Mouse (Mus musculus): ENCODE data around the gene Uhrf1.
A peak's percentile ranks its signal among the peaks of the same experiment; 100 is the strongest.

Uhrf1 gene

DNA sequence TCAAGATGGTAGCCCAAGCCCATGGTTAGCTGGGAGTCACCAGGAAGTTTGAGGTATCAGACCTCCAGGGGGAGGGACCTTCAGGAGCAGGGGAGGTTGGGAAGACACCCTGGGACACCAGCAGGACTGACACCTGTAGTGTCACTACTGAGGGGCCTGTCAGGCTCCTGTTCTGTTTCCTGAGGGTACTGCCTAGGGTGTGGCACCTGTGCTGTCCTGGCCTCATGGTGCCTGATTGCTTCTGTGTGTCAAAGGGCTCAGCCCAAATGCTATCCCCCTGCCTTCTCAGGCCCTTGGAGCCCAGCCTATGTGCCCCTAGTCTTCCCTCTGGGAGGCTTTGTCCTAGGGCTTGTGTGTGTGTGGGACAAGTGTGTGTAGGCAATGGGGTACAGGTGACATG lies 45.5 kb downstream of the Uhrf1 start:
- Histone ChIP-seq H3K9me3 (ENCODE audit: low read length) (no peaks in the 10 kb centered on the region), H3K27me3 (ENCODE audit: insufficient read depth, low read length) (no peaks in the 10 kb centered on the region), H3K4me3 (replicated peaks; ENCODE audit: low read length) (no peak overlapping the region; the same call in 1 of the 2 replicates), H3K4me1 (replicated peaks; ENCODE audit: low read depth, low read length) (peaks cover 69% of the 10 kb centered on the region), H3K36me3 (ENCODE audit: insufficient read depth, low read length) (peaks cover 92% of the 10 kb centered on the region)
- TF ChIP-seq NANOG (IDR thresholded peaks at IDR 0.05; ENCODE audit: borderline replicate concordance, low read length) (no peak), POU5F1 (IDR thresholded peaks at IDR 0.05; ENCODE audit: borderline replicate concordance, low read length) (no peak), CTCF (conservative IDR thresholded peaks at IDR 0.05; ENCODE audit: low read length) (no peak)

DNA sequence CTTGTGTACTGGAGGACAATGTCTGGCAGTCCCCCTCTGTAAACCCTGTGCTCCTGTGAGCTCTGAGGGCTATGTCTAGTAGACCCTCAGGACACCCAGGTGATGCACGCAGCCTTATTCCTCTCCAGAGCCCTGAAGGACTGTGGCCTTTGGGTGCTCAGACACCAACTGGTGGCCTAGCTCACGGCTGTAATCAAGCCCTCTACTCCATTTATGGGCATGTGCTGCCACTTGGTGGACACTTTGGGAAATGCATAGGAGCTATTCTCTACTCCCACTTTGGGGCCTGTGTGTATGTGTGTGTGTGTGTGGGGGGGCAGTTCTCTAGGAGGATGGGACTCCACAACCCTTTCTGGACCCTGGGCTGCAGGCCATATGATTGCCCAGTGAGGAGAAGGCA lies 47.6 kb downstream of the Uhrf1 start:
- no peaks in the 10 kb centered on the region for H3K9me3 ChIP-seq (ENCODE audit: low read length)

DNA sequence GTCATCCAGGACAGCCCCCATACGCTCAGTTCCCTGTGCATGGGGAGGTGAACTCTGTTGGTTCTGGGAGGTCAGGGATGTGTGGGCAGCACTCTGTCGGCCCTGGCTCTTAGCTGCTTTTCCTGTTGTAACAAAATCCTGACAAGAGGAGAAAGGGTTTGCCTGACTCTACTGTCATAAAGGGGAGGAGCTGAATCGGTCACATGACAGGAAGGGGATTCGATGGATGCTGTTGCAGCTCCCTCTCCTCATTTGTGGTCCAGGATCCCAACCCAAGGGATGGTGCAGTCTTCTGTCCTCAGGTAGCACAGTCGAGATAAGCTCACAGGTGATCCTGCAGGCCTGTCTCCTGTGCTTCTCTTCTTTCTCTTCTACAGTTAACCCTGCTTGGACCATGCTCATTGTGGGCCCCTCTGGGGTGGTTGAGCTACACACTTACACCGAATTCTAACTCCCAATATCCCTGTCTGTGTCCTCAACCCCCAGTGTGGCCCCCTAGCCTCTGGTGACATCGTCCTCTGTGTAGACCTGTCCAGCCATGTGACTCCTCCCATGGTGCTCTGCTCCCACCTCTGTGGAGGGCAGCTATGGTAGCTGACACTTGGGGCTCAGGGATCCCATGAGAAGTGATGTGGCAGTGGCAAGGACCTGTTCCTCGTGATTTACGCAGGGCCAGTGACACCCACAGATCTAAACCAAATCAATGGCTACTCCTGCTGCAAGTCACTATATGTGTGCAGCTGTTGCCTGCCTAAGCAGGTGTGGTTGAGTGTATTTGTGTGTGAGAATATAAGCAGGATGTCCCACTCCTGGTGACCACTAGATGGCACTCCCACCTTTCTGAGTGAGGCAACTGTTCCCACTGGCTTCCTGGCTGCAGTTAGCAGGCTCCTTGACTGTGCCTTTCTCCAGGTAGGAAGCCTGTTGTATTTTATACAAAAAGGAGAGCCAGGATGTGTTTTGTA lies 54.1 kb downstream of the Uhrf1 start:
- H3K4me3 ChIP-seq (replicated peaks; ENCODE audit: low read length) = no peak overlapping the region
- H3K4me1 ChIP-seq (replicated peaks; ENCODE audit: low read depth, low read length) = peaks cover 36% of the 10 kb centered on the region

More for the DNA sequence above, 47.6 kb downstream of the Uhrf1 start:
- H3K4me1 ChIP-seq (replicated peaks; ENCODE audit: low read depth, low read length) = peaks cover 48% of the 10 kb centered on the region
- no peaks in the 10 kb centered on the region for H3K27me3 ChIP-seq (ENCODE audit: insufficient read depth, low read length)
- TF ChIP-seq CTCF (conservative IDR thresholded peaks at IDR 0.05; ENCODE audit: low read length) (peak; percentile 91), POU5F1 (IDR thresholded peaks at IDR 0.05; ENCODE audit: borderline replicate concordance, low read length) (no peak)
- no peak overlapping the region for H3K4me3 ChIP-seq (replicated peaks; ENCODE audit: low read length)
- peaks cover 94% of the 10 kb centered on the region for H3K36me3 ChIP-seq (ENCODE audit: insufficient read depth, low read length)

DNA sequence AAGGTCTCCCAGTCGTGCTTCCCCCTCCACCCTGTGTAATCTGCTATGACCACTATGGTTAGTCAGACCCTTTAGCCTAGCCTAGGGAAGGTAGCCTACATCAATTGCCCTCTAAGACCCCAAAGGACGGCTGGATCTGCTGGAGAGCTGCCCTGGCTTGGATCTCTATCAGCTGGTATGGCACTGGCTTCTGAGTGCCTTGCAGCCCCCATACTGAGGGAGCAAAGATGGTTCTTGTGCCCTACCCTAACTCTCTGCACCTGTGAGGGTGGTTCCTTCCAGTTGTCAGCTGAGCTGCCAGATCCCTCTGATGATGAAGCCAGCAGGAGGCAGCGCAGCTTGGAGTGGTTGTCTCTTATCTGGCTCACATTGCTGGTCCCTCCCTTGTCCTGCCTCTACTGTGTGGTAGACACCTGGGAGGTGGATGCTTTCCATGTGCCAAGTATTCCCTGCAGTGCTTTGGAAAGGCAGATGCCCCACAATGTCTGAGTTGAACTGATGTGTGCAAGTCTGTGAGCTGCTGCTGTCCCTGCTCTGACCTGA lies 56.1 kb downstream of the Uhrf1 start:
- peaks cover 98% of the 10 kb centered on the region for H3K36me3 ChIP-seq (ENCODE audit: insufficient read depth, low read length)
- no peaks in the 10 kb centered on the region for H3K9me3 ChIP-seq (ENCODE audit: low read length)
- no peaks in the 10 kb centered on the region for H3K27me3 ChIP-seq (ENCODE audit: insufficient read depth, low read length)
- peaks cover 49% of the 10 kb centered on the region for H3K4me1 ChIP-seq (replicated peaks; ENCODE audit: low read depth, low read length)
- no peak overlapping the region for H3K4me3 ChIP-seq (replicated peaks; ENCODE audit: low read length)
- TF ChIP-seq NANOG (IDR thresholded peaks at IDR 0.05; ENCODE audit: borderline replicate concordance, low read length) (no peak), CTCF (conservative IDR thresholded peaks at IDR 0.05; ENCODE audit: low read length) (no peak), POU5F1 (IDR thresholded peaks at IDR 0.05; ENCODE audit: borderline replicate concordance, low read length) (no peak)

More for the DNA sequence above, 54.1 kb downstream of the Uhrf1 start:
- Histone ChIP-seq H3K36me3 (ENCODE audit: insufficient read depth, low read length) (peaks cover 99% of the 10 kb centered on the region), H3K9me3 (ENCODE audit: low read length) (no peaks in the 10 kb centered on the region), H3K27me3 (ENCODE audit: insufficient read depth, low read length) (no peaks in the 10 kb centered on the region)
- no peak for TF ChIP-seq NANOG (IDR thresholded peaks at IDR 0.05; ENCODE audit: borderline replicate concordance, low read length)
- TF ChIP-seq CTCF (conservative IDR thresholded peaks at IDR 0.05; ENCODE audit: low read length) = peak; percentile 87

DNA sequence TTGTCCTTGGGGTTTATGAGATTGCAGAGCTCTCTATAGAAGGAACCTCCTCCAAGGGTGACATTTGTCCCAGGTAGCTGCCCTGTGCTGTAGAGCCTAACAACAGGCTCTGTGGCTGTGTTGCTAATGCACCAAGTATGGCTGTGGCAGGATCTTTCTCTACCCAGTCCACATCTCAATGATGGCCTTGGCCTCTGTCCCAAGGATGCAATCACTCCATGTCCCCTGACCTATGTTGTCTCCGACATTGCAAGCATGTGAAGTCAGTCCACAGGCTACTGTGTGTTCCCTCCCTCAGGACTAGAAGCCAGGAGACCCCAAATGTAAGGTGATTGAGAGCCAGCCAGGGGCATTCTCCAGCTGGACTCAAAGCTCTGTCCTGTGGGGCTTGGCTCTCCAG lies 56.7 kb downstream of the Uhrf1 start:
- H3K27me3 ChIP-seq (ENCODE audit: insufficient read depth, low read length) = no peaks in the 10 kb centered on the region
- TF ChIP-seq NANOG (IDR thresholded peaks at IDR 0.05; ENCODE audit: borderline replicate concordance, low read length) (no peak), CTCF (conservative IDR thresholded peaks at IDR 0.05; ENCODE audit: low read length) (no peak), POU5F1 (IDR thresholded peaks at IDR 0.05; ENCODE audit: borderline replicate concordance, low read length) (no peak)
- no peak overlapping the region for H3K4me3 ChIP-seq (replicated peaks; ENCODE audit: low read length)
- H3K36me3 ChIP-seq (ENCODE audit: insufficient read depth, low read length) = peaks cover 95% of the 10 kb centered on the region
- peaks cover 49% of the 10 kb centered on the region for H3K4me1 ChIP-seq (replicated peaks; ENCODE audit: low read depth, low read length)
- no peaks in the 10 kb centered on the region for H3K9me3 ChIP-seq (ENCODE audit: low read length)

DNA sequence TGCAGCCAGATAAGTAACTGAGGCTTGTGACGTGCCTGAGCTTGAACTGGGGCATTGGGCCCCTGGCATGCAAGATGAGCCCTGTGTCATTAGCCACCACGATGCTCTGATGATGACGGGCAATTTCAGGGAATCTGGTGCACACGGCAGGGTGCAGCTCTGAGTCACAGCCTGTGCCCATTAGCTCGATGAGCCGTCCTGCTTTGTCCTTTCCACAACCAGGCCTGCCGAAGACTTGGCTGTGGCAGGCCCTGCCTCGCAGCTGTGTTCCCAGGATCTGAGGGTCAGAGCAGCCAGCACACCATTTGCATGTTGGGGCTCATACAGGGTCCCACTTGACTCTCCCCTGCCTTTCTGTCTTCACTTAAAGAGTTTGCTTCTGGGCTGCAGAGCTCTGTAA lies 57.3 kb downstream of the Uhrf1 start:
- no peak overlapping the region for H3K4me3 ChIP-seq (replicated peaks; ENCODE audit: low read length)
- peaks cover 49% of the 10 kb centered on the region for H3K4me1 ChIP-seq (replicated peaks; ENCODE audit: low read depth, low read length)
- H3K9me3 ChIP-seq (ENCODE audit: low read length) = no peaks in the 10 kb centered on the region
- peaks cover 95% of the 10 kb centered on the region for H3K36me3 ChIP-seq (ENCODE audit: insufficient read depth, low read length)
- no peaks in the 10 kb centered on the region for H3K27me3 ChIP-seq (ENCODE audit: insufficient read depth, low read length)
- TF ChIP-seq CTCF (conservative IDR thresholded peaks at IDR 0.05; ENCODE audit: low read length) = no peak
- TF ChIP-seq NANOG (IDR thresholded peaks at IDR 0.05; ENCODE audit: borderline replicate concordance, low read length) = no peak
- no peak for TF ChIP-seq POU5F1 (IDR thresholded peaks at IDR 0.05; ENCODE audit: borderline replicate concordance, low read length)

DNA sequence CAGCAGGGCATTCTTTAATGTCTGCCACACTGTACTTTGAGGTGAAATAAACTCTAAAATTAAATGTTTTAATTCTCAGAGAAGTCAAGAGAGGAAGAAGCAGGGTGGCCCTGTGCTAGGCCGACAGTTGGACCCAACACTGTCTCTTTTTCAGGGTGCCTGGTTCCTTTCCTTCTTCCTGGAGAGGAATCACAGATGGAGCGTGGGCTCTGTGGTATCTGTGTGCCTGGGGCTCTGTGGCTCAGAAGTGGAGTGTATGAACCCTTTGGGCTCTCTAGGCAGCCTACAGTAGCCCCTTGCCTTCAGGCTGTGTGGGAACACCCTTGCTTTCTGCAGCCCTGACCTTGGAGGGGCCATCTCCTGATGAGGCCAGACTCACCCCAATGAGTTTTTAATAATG lies 58.4 kb downstream of the Uhrf1 start:
- H3K27me3 ChIP-seq (ENCODE audit: insufficient read depth, low read length) = no peaks in the 10 kb centered on the region
- peaks cover 95% of the 10 kb centered on the region for H3K36me3 ChIP-seq (ENCODE audit: insufficient read depth, low read length)
- H3K4me3 ChIP-seq (replicated peaks; ENCODE audit: low read length) = no peak overlapping the region
- TF ChIP-seq CTCF (conservative IDR thresholded peaks at IDR 0.05; ENCODE audit: low read length) (no peak), NANOG (IDR thresholded peaks at IDR 0.05; ENCODE audit: borderline replicate concordance, low read length) (no peak), POU5F1 (IDR thresholded peaks at IDR 0.05; ENCODE audit: borderline replicate concordance, low read length) (no peak)
- H3K4me1 ChIP-seq (replicated peaks; ENCODE audit: low read depth, low read length) = peaks cover 42% of the 10 kb centered on the region
- no peaks in the 10 kb centered on the region for H3K9me3 ChIP-seq (ENCODE audit: low read length)

DNA sequence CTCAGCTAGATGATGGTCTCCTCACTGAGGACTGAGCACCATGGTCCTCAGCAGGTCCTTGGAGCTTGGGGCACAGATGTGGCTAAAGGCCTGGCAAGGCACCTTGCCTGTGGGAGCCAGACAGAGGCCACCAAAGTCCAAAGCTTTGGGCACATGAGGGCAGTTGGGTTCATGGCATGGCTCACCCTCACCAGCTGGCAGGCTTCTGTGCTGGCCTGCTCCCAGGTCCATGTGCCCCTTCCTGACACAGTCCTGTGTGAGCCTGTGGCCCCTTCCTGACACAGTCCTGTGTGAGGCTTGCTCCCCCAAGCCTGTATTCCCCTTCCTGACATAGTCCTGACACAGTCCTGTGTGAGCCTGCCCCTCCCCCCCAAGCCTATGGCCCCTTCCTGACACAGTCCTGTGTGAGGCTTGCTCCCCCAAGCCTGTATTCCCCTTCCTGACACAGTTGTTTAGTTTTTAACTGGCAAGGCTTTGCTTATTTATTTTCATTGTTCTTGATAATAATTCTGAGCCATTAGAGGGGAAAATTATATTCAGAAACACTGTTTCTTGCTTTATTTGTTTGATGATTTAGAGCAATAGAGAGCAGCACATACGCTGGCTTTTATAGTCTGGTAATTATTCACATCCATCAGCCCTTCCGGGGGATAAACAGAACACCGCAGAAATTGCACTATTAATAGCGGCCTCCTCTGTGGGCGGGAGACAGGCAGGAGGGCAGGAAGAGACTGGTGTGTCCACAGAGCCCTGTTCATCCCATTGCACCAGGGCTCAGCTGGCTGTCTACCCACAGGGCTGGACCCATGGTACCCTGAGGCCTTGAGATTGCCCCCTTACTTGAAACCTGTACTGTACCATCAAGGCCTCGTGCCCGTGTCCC lies 62.9 kb downstream of the Uhrf1 start:
- TF ChIP-seq CTCF (conservative IDR thresholded peaks at IDR 0.05; ENCODE audit: low read length) = no peak
- TF ChIP-seq NANOG (IDR thresholded peaks at IDR 0.05; ENCODE audit: borderline replicate concordance, low read length) = no peak
- TF ChIP-seq POU5F1 (IDR thresholded peaks at IDR 0.05; ENCODE audit: borderline replicate concordance, low read length) = no peak
- peaks cover 95% of the 10 kb centered on the region for H3K36me3 ChIP-seq (ENCODE audit: insufficient read depth, low read length)
- H3K27me3 ChIP-seq (ENCODE audit: insufficient read depth, low read length) = no peaks in the 10 kb centered on the region
- peaks cover 29% of the 10 kb centered on the region for H3K4me1 ChIP-seq (replicated peaks; ENCODE audit: low read depth, low read length)
- no peaks in the 10 kb centered on the region for H3K9me3 ChIP-seq (ENCODE audit: low read length)
- H3K4me3 ChIP-seq (replicated peaks; ENCODE audit: low read length) = no peak overlapping the region
